Mouse (Mus musculus) embryonic fibroblast, embryonic 13.5 days (primary cell): ENCODE results near the gene Cyp4a14.

Source experiments
- CTCF ChIP-seq: IDR thresholded peaks from 2 replicates; pipeline ENCODE4 v1.5.1; 2011; ENCODE audit warnings: mild to moderate bottlenecking, control low read depth, low read length, moderate library complexity, borderline replicate concordance; ENCODE audit not compliant: insufficient read depth
- POLR2A ChIP-seq: IDR thresholded peaks from 2 replicates; pipeline ENCODE4 v1.6.1; 2011; ENCODE audit warnings: low read depth, mild to moderate bottlenecking, control low read depth, low read length, moderate library complexity

GRCm38 (mm10) chr4:115521766-115522165, 25.8 kb upstream of the Cyp4a14 start:
- TF ChIP-seq POLR2A (no peak), CTCF (no peak)
